Mouse (Mus musculus): ENCODE data around the gene Zdhhc22.

DNA sequence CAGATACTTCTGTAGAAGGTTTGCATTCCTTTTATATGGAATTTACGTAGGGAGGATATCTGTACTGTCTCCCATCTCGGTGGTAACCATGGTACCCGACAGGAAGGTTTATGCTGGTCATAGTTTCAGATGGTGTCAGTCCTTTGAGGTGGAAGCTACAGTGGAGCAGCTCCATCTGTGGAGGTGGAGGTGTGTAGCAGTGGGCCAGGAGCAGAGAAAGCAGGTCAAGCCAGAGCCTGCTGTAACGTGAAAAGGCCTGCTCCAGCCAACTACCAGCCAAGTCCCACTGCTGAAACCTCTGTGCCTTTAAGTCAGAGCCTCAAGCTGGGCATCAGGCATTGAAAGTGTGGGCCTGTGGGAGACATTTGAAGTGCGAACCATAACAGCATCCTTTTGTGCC, 31.7 kb downstream of the Zdhhc22 start:
- TF ChIP-seq POLR2A (IDR thresholded peaks at IDR 0.05; ENCODE audit: borderline replicate concordance, extremely low read depth, low read depth, low read length) (no peak), CTCF (IDR thresholded peaks at IDR 0.05; ENCODE audit: insufficient read depth, low read length) (no peak)
